Mouse (Mus musculus): ENCODE results near the gene Fuca2. TPM values are rescaled to one million over a fixed set of nuclear protein-coding genes. Genes with fewer than 3 reads are reported as not detected.

The Fuca2 gene
- polyA plus RNA-seq, 1 experiment from 2014 or later, result 78.4 TPM

- ATAC-seq (ENCODE audit: low FRiP score, low TSS enrichment), result peak; percentile 89
- Histone ChIP-seq H3K4me3 (ENCODE audit: low read length) (peak within 1 kb of the TSS; percentile 73), H3K36me3 (ENCODE audit: control insufficient read depth, insufficient read depth, low read length) (no peaks in the 10 kb centered on the region), H3K27me3 (ENCODE audit: control insufficient read depth, insufficient read depth, low read length) (no peaks in the 10 kb centered on the region; the same call in 1 of the 2 replicates), H3K4me2 (replicated peaks; ENCODE audit: low read depth, low read length) (peak within 1 kb of the TSS; percentile 97), H3K9me3 (ENCODE audit: control insufficient read depth, low read length) (no peaks in the 10 kb centered on the region), H3K4me1 (ENCODE audit: control insufficient read depth, insufficient read depth, low read length) (0 out of 2 replicates have a peak, but pooled peaks cover 7% of the 10 kb centered on the region), H3K27ac (ENCODE audit: low read depth, low read length) (peak within 1 kb of the TSS; percentile 68; the same call in 1 of the 2 replicates), H3K9ac (ENCODE audit: low read depth, low read length) (peak within 1 kb of the TSS; percentile 76)
- WGBS, result under 1% methylated on average over 65 of the region's 71 CpGs
These were observed 25.3 kb upstream of the Fuca2 start, which contains the start of gene Phactr2 for GRCm38 (mm10) chr10:13473833-13474567. TSS of gene Phactr2 (minus strand) at chr10:13474412.

DNA sequence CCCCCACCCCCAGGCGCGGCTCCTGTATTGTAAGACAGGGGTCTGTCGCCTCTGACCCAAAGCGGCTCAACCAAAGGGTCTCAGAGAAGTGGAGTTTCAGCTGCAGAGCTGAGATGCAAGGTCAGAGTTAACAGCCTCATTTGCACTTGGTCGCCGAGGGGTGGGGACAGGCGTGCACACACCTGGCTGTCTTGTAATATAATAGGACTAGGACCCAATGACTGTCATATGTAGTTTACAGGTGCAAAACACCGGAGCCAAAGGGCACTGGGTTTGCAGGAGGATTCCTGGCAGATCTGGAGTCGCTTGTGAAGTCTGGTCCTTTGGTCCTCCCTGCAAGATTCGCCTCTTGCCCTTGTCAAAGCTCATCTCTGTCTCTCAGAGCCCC lies 24.8 kb upstream of the Fuca2 start:
- Histone ChIP-seq H3K4me3 (ENCODE audit: low read length) (peak overlapping the region; percentile 73), H3K27me3 (ENCODE audit: control insufficient read depth, insufficient read depth, low read length) (no peaks in the 10 kb centered on the region; the same call in 1 of the 2 replicates), H3K27ac (ENCODE audit: low read depth, low read length) (no peak overlapping the region), H3K4me1 (ENCODE audit: control insufficient read depth, insufficient read depth, low read length) (0 out of 2 replicates have a peak, but pooled peaks cover 7% of the 10 kb centered on the region), H3K4me2 (replicated peaks; ENCODE audit: low read depth, low read length) (peak overlapping the region; percentile 97), H3K9me3 (ENCODE audit: control insufficient read depth, low read length) (no peaks in the 10 kb centered on the region), H3K9ac (ENCODE audit: low read depth, low read length) (peak overlapping the region; percentile 76), H3K36me3 (ENCODE audit: control insufficient read depth, insufficient read depth, low read length) (no peaks in the 10 kb centered on the region)
- WGBS, result 3% methylated on average over 10 of the region's 10 CpGs
- no peak for ATAC-seq (ENCODE audit: low FRiP score, low TSS enrichment)

- H3K27ac ChIP-seq (ENCODE audit: low read depth, low read length), result no peak overlapping the region
- H3K36me3 ChIP-seq (ENCODE audit: control insufficient read depth, insufficient read depth, low read length), result no peaks in the 10 kb centered on the region
- peak overlapping the region; percentile 97; the same call in 1 of the 2 replicates for H3K4me2 ChIP-seq (replicated peaks; ENCODE audit: low read depth, low read length)
- no peak overlapping the region; the same call in 1 of the 2 replicates for H3K4me3 ChIP-seq (ENCODE audit: low read length)
- no peak for ATAC-seq (ENCODE audit: low FRiP score, low TSS enrichment)
- H3K9ac ChIP-seq (ENCODE audit: low read depth, low read length), result no peak overlapping the region
- 0 out of 2 replicates have a peak, but pooled peaks cover 7% of the 10 kb centered on the region for H3K4me1 ChIP-seq (ENCODE audit: control insufficient read depth, insufficient read depth, low read length)
- no peaks in the 10 kb centered on the region; the same call in 1 of the 2 replicates for H3K27me3 ChIP-seq (ENCODE audit: control insufficient read depth, insufficient read depth, low read length)
- 29% methylated on average over 7 of the region's 7 CpGs for WGBS
- H3K9me3 ChIP-seq (ENCODE audit: control insufficient read depth, low read length), result no peaks in the 10 kb centered on the region
These were observed 24.2 kb upstream of the Fuca2 start for GRCm38 (mm10) chr10:13475121-13475520.

DNA sequence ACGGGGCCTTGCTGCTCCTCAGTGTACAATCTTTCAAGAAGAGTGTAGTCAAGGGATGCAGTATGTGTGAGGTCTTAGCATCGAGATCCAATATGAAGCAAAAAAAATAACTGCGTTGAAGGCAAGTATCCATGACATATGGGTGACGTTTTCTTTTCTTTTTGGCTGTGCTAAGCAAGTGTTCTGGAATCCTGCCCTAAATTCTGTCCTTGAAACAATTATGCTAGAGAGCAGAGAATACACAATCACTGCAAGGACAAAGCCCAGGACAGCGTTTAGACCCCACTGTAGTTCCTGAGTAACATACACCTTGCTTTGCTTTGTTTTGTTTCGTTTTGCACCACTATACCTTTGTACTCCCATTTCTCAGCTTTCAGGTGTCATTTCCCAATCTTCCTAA lies 20.0 kb upstream of the Fuca2 start:
- Histone ChIP-seq H3K9ac (ENCODE audit: low read depth, low read length) (no peak overlapping the region), H3K4me3 (ENCODE audit: low read length) (no peak overlapping the region), H3K27me3 (ENCODE audit: control insufficient read depth, insufficient read depth, low read length) (no peaks in the 10 kb centered on the region; the same call in 1 of the 2 replicates), H3K4me1 (ENCODE audit: control insufficient read depth, insufficient read depth, low read length) (0 out of 2 replicates have a peak, but pooled peaks cover 7% of the 10 kb centered on the region), H3K9me3 (ENCODE audit: control insufficient read depth, low read length) (no peaks in the 10 kb centered on the region), H3K36me3 (ENCODE audit: control insufficient read depth, insufficient read depth, low read length) (no peaks in the 10 kb centered on the region), H3K27ac (ENCODE audit: low read depth, low read length) (no peak overlapping the region), H3K4me2 (replicated peaks; ENCODE audit: low read depth, low read length) (no peak overlapping the region)
- 78% methylated on average over 6 of the region's 6 CpGs for WGBS
- ATAC-seq (ENCODE audit: low FRiP score, low TSS enrichment), result no peak

- no peaks in the 10 kb centered on the region for H3K9me3 ChIP-seq (ENCODE audit: control insufficient read depth, low read length)
- no peak overlapping the region for H3K4me2 ChIP-seq (replicated peaks; ENCODE audit: low read depth, low read length)
- no peak overlapping the region for H3K9ac ChIP-seq (ENCODE audit: low read depth, low read length)
- no peaks in the 10 kb centered on the region for H3K27me3 ChIP-seq (ENCODE audit: control insufficient read depth, insufficient read depth, low read length)
- 79% methylated on average over 4 of the region's 4 CpGs for WGBS
- no peak overlapping the region for H3K27ac ChIP-seq (ENCODE audit: low read depth, low read length)
- ATAC-seq (ENCODE audit: low FRiP score, low TSS enrichment), result no peak
- no peaks in the 10 kb centered on the region for H3K4me1 ChIP-seq (ENCODE audit: control insufficient read depth, insufficient read depth, low read length)
- no peak overlapping the region for H3K4me3 ChIP-seq (ENCODE audit: low read length)
- no peaks in the 10 kb centered on the region for H3K36me3 ChIP-seq (ENCODE audit: control insufficient read depth, insufficient read depth, low read length)
These were observed 13.4 kb upstream of the Fuca2 start for GRCm38 (mm10) chr10:13485958-13486357.

DNA sequence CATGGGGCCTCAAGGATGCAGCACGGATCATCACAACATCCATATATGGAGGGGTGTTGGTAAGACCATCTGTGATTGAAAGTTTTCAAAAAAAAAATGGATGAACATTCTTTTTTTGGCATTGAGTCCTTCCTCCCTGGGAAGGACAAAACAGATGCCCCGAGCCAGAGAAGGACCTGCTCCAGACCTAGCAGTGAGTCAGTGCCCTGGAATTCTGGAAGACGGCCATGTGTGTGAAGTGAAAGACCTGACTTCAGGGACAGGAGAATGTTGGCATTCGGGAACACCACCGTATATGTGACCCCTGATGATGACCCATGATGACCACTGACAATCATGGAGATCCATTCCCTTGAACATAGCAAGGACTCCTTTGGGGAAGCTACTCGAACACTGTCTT lies 9.7 kb upstream of the Fuca2 start:
- Histone ChIP-seq H3K27ac (ENCODE audit: low read depth, low read length) (no peak overlapping the region), H3K4me3 (ENCODE audit: low read length) (no peak overlapping the region), H3K9ac (ENCODE audit: low read depth, low read length) (no peak overlapping the region), H3K4me1 (ENCODE audit: control insufficient read depth, insufficient read depth, low read length) (no peaks in the 10 kb centered on the region), H3K27me3 (ENCODE audit: control insufficient read depth, insufficient read depth, low read length) (no peaks in the 10 kb centered on the region), H3K9me3 (ENCODE audit: control insufficient read depth, low read length) (no peaks in the 10 kb centered on the region), H3K4me2 (replicated peaks; ENCODE audit: low read depth, low read length) (no peak overlapping the region), H3K36me3 (ENCODE audit: control insufficient read depth, insufficient read depth, low read length) (no peaks in the 10 kb centered on the region)
- no peak for ATAC-seq (ENCODE audit: low FRiP score, low TSS enrichment)
- WGBS, result 77% methylated on average over 6 of the region's 6 CpGs

DNA sequence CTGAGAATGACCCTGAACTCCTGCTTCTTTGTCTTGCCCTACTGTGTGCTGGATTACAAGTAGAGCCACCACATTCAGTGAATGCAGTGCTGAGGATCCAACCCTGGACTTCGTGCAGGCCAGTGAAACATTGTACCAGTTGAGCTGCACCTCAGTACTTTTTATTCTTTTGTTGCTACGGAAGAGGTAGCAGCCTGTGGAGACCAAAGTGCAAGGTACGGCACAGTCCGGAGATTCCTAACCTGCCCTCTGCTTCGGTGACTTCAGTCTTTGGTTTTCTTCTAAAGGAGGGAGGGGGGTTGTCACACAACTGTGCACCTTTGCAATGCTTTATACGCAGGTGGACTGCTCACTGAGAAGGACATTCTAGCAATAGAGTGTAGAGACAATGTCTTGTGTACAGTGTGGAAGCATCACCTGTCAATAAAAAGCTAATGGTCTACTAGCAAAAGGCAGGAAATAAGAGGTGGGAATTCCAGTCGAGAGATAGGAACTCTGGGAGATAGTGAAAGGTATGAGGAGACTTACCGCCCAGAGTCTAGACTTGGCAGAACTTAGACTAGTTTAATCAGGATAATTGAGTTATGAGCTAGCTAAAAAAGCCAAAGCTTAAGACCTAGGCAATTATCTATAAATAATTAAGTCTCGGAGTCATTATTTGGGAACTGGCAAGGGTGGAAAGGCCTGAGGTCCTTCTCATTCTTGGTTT lies 5.2 kb upstream of the Fuca2 start:
- Histone ChIP-seq H3K4me2 (replicated peaks; ENCODE audit: low read depth, low read length) (no peak overlapping the region), H3K9ac (ENCODE audit: low read depth, low read length) (no peak overlapping the region), H3K27me3 (ENCODE audit: control insufficient read depth, insufficient read depth, low read length) (no peaks in the 10 kb centered on the region), H3K27ac (ENCODE audit: low read depth, low read length) (no peak overlapping the region), H3K9me3 (ENCODE audit: control insufficient read depth, low read length) (no peaks in the 10 kb centered on the region), H3K36me3 (ENCODE audit: control insufficient read depth, insufficient read depth, low read length) (no peaks in the 10 kb centered on the region), H3K4me3 (ENCODE audit: low read length) (no peak overlapping the region), H3K4me1 (ENCODE audit: control insufficient read depth, insufficient read depth, low read length) (no peaks in the 10 kb centered on the region)
- no peak for ATAC-seq (ENCODE audit: low FRiP score, low TSS enrichment)
- 85% methylated on average over 9 of the region's 9 CpGs for WGBS

GRCm38 (mm10) chr10:13496315-13496714 lies 3.0 kb upstream of the Fuca2 start:
- no peaks in the 10 kb centered on the region for H3K9me3 ChIP-seq (ENCODE audit: control insufficient read depth, low read length)
- H3K4me1 ChIP-seq (ENCODE audit: control insufficient read depth, insufficient read depth, low read length), result no peaks in the 10 kb centered on the region; the same call in 1 of the 2 replicates
- no peaks in the 10 kb centered on the region for H3K27me3 ChIP-seq (ENCODE audit: control insufficient read depth, insufficient read depth, low read length)
- ATAC-seq (ENCODE audit: low FRiP score, low TSS enrichment), result no peak
- no peaks in the 10 kb centered on the region for H3K36me3 ChIP-seq (ENCODE audit: control insufficient read depth, insufficient read depth, low read length)
- WGBS, result 92% methylated on average over 3 of the region's 3 CpGs
- no peak overlapping the region for H3K4me2 ChIP-seq (replicated peaks; ENCODE audit: low read depth, low read length)
- H3K4me3 ChIP-seq (ENCODE audit: low read length), result no peak overlapping the region
- H3K9ac ChIP-seq (ENCODE audit: low read depth, low read length), result no peak overlapping the region
- H3K27ac ChIP-seq (ENCODE audit: low read depth, low read length), result no peak overlapping the region

Measured in kidney, embryonic 14.5 days (tissue).